Mouse (Mus musculus): Measurements from ENCODE around the gene Lhfpl2. TPM values are rescaled to one million over a fixed set of nuclear protein-coding genes. Genes with fewer than 3 reads are reported as not detected.

Lhfpl2 gene
- polyA plus RNA-seq, 1 experiment: 5.8 TPM

- Histone ChIP-seq H3K4me1 (ENCODE audit: control insufficient read depth, insufficient read depth, low read length) (no peaks in the 10 kb centered on the region), H3K27ac (ENCODE audit: control insufficient read depth, insufficient read depth, low read depth, low read length, poor library complexity) (no peak overlapping the region), H3K4me3 (replicated peaks; ENCODE audit: control insufficient read depth, low read depth, low read length) (no peak overlapping the region)
- TF ChIP-seq POLR2A (IDR thresholded peaks at IDR 0.05; ENCODE audit: borderline replicate concordance, control insufficient read depth, low read depth, low read length) (no peak), CTCF (IDR thresholded peaks at IDR 0.05; ENCODE audit: control insufficient read depth, insufficient read depth, low read length) (no peak)
- 84% methylated on average over 8 of the region's 8 CpGs for WGBS
Measured at GRCm38 (mm10) chr13:94110556-94110955, 53.0 kb downstream of the Lhfpl2 start.

GRCm38 (mm10) chr13:94115476-94115875 lies 57.9 kb downstream of the Lhfpl2 start:
- 51% methylated on average over 4 of the region's 4 CpGs for WGBS
- TF ChIP-seq CTCF (IDR thresholded peaks at IDR 0.05; ENCODE audit: control insufficient read depth, insufficient read depth, low read length) (no peak), POLR2A (IDR thresholded peaks at IDR 0.05; ENCODE audit: borderline replicate concordance, control insufficient read depth, low read depth, low read length) (no peak)
- Histone ChIP-seq H3K27ac (ENCODE audit: control insufficient read depth, insufficient read depth, low read depth, low read length, poor library complexity) (no peak overlapping the region), H3K4me1 (ENCODE audit: control insufficient read depth, insufficient read depth, low read length) (peaks cover 2% of the 10 kb centered on the region; the same call in 1 of the 2 replicates), H3K4me3 (replicated peaks; ENCODE audit: control insufficient read depth, low read depth, low read length) (no peak overlapping the region)

- 8% methylated on average over 13 of the region's 13 CpGs for WGBS
- H3K4me1 ChIP-seq (ENCODE audit: control insufficient read depth, insufficient read depth, low read length): peaks cover 2% of the 10 kb centered on the region; the same call in 1 of the 2 replicates
- no peak overlapping the region for H3K4me3 ChIP-seq (replicated peaks; ENCODE audit: control insufficient read depth, low read depth, low read length)
- TF ChIP-seq CTCF (IDR thresholded peaks at IDR 0.05; ENCODE audit: control insufficient read depth, insufficient read depth, low read length) (no peak), POLR2A (IDR thresholded peaks at IDR 0.05; ENCODE audit: borderline replicate concordance, control insufficient read depth, low read depth, low read length) (no peak)
- no peak overlapping the region for H3K27ac ChIP-seq (ENCODE audit: control insufficient read depth, insufficient read depth, low read depth, low read length, poor library complexity)
Measured at GRCm38 (mm10) chr13:94116705-94117410, 59.3 kb downstream of the Lhfpl2 start.

GRCm38 (mm10) chr13:94117522-94117921 lies 59.9 kb downstream of the Lhfpl2 start:
- WGBS: 90% methylated on average over 10 of the region's 10 CpGs
- H3K4me1 ChIP-seq (ENCODE audit: control insufficient read depth, insufficient read depth, low read length): peaks cover 2% of the 10 kb centered on the region; the same call in 1 of the 2 replicates
- no peak overlapping the region for H3K4me3 ChIP-seq (replicated peaks; ENCODE audit: control insufficient read depth, low read depth, low read length)
- TF ChIP-seq POLR2A (IDR thresholded peaks at IDR 0.05; ENCODE audit: borderline replicate concordance, control insufficient read depth, low read depth, low read length) (no peak), CTCF (IDR thresholded peaks at IDR 0.05; ENCODE audit: control insufficient read depth, insufficient read depth, low read length) (no peak)
- no peak overlapping the region for H3K27ac ChIP-seq (ENCODE audit: control insufficient read depth, insufficient read depth, low read depth, low read length, poor library complexity)

DNA sequence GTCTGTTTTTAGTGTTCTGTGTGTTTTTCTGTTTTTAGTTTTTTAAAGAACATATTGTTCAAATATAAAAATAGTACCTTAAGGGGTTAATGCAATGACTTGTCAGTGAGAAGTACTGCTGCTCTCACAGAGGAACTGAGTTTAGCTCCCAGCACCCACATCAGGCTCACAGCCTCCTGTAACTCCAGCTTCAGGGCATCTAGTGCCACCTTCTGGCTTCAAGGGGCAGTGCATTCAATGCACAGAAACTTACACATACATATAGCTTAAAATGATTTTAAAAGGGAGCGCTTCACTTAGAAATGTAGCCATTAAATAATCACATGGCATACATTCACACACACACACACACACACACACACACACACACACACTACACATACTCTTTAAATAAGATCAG lies 60.5 kb downstream of the Lhfpl2 start:
- H3K4me1 ChIP-seq (ENCODE audit: control insufficient read depth, insufficient read depth, low read length): peaks cover 2% of the 10 kb centered on the region; the same call in 1 of the 2 replicates
- 79% methylated on average over 1 of the region's 1 CpGs for WGBS
- TF ChIP-seq POLR2A (IDR thresholded peaks at IDR 0.05; ENCODE audit: borderline replicate concordance, control insufficient read depth, low read depth, low read length) (no peak), CTCF (IDR thresholded peaks at IDR 0.05; ENCODE audit: control insufficient read depth, insufficient read depth, low read length) (peak; percentile 38; the same call in 1 of the 2 replicates)
- H3K27ac ChIP-seq (ENCODE audit: control insufficient read depth, insufficient read depth, low read depth, low read length, poor library complexity): no peak overlapping the region
- H3K4me3 ChIP-seq (replicated peaks; ENCODE audit: control insufficient read depth, low read depth, low read length): no peak overlapping the region

GRCm38 (mm10) chr13:94119309-94119708 lies 61.7 kb downstream of the Lhfpl2 start:
- no peak for TF ChIP-seq CTCF (IDR thresholded peaks at IDR 0.05; ENCODE audit: control insufficient read depth, insufficient read depth, low read length)
- no peak for TF ChIP-seq POLR2A (IDR thresholded peaks at IDR 0.05; ENCODE audit: borderline replicate concordance, control insufficient read depth, low read depth, low read length)
- WGBS: 31% methylated on average over 5 of the region's 5 CpGs
- Histone ChIP-seq H3K4me3 (replicated peaks; ENCODE audit: control insufficient read depth, low read depth, low read length) (no peak overlapping the region), H3K4me1 (ENCODE audit: control insufficient read depth, insufficient read depth, low read length) (peaks cover 4% of the 10 kb centered on the region), H3K27ac (ENCODE audit: control insufficient read depth, insufficient read depth, low read depth, low read length, poor library complexity) (no peak overlapping the region)

DNA sequence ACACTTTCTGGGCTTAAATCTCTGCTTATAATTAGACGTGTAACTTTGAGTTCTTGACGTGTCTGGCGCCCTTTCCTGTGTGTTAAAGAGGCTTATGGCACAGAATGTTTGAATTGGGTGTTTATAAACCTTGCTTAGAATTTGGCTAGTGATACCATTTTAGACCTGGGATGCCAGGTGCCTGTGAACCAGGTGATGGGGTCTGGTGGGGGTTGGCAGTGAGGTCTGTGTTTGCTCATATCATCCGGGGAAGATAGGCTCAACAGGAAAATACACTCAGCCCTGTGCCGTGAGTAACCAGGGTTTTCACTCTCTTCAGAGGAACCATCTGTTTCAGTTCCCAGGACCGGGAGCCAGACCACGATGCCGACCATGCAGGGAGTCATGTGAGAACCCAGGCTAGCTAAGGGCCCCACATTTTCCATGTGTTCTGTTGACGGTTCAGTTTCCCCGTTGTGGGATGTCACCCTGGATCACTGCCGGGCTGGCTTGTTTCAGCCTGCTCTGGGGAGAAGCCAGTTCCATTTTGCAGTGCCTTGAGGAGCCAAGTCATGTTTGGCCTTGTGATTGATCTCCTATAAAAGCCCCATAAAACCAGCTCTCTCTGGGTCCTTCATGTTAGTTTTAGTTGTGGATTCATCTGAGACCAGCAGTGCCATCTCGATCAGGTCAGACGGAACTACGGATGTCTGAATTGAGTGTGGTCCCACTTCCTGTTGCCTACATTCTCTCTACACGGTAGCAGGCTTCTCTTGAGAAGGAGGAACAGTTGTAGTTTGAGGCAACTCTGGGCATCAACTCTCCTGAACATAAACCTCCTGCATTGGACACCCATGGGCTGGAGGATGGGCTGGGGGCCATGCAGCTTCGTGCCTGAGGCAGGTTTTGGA lies 65.4 kb downstream of the Lhfpl2 start:
- 54% methylated on average over 16 of the region's 16 CpGs for WGBS
- H3K4me1 ChIP-seq (ENCODE audit: control insufficient read depth, insufficient read depth, low read length): peaks cover 2% of the 10 kb centered on the region
- H3K27ac ChIP-seq (ENCODE audit: control insufficient read depth, insufficient read depth, low read depth, low read length, poor library complexity): no peak overlapping the region
- TF ChIP-seq POLR2A (IDR thresholded peaks at IDR 0.05; ENCODE audit: borderline replicate concordance, control insufficient read depth, low read depth, low read length): no peak
- TF ChIP-seq CTCF (IDR thresholded peaks at IDR 0.05; ENCODE audit: control insufficient read depth, insufficient read depth, low read length): no peak
- H3K4me3 ChIP-seq (replicated peaks; ENCODE audit: control insufficient read depth, low read depth, low read length): no peak overlapping the region

DNA sequence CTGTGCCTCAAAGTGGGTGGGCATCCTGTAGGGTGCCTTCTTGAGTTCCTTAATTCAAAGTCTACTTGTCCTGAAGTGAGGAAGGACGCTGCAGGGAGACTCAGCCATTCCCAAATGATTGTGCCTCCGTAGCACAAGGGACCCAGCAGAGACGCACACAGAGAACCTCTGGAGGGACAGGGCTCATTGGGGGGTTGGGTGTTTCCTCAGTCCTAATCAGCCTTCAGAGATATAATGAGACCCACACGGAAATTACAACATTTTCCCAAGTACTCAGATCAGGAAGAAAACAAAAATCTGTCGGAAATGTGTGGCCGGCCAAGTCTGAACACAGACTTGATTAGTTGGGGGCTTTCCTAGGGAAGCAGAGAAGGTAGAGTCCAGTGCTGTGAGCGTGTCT lies 72.8 kb downstream of the Lhfpl2 start:
- TF ChIP-seq POLR2A (IDR thresholded peaks at IDR 0.05; ENCODE audit: borderline replicate concordance, control insufficient read depth, low read depth, low read length): no peak
- TF ChIP-seq CTCF (IDR thresholded peaks at IDR 0.05; ENCODE audit: control insufficient read depth, insufficient read depth, low read length): no peak
- H3K4me3 ChIP-seq (replicated peaks; ENCODE audit: control insufficient read depth, low read depth, low read length): no peak overlapping the region
- no peak overlapping the region for H3K27ac ChIP-seq (ENCODE audit: control insufficient read depth, insufficient read depth, low read depth, low read length, poor library complexity)
- H3K4me1 ChIP-seq (ENCODE audit: control insufficient read depth, insufficient read depth, low read length): no peaks in the 10 kb centered on the region
- 73% methylated on average over 7 of the region's 7 CpGs for WGBS
